Mouse (Mus musculus): Measurements from ENCODE around the gene Vipas39.

Gene Vipas39

DNA sequence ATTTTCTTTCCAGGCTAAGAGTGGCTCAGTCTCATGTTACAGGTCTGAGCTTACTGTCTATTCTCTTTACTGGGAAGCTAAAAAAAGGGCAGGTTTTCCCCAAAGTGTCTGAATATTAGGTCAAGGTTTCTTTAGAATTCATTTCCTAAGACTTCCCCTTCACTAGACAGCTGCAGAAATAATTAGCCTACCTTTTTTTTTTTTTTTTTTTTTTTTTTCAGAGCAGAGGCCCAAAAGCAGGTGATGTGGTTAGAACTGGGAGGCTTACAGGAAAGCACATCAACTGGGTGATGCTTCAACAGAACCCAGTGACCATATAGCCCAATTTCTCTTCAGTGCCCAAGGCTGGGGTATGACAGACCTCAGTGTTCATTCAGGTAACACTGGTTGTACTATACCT lies 69.7 kb downstream of the Vipas39 start:
- no peak for DNase-seq (ENCODE audit: low spot score)

DNA sequence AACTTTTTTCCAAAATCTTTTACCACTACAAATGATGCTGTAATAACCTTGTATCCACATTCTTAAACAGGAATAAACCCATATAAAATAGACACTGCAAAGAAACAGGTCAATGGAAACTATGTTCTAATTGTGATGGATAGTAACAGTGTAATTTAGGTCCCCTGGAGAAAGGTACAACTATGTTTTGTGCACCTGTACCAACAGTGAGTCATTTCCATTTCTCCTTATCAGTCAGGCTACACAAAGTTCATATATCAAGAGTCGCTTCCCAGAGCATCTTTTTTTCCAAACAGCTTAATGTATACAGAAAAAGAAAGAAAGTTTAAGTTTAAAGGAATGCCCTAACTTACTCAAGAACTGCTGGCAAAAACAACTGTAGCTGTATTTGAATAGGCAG lies 71.0 kb downstream of the Vipas39 start:
- DNase-seq (ENCODE audit: low spot score), result no peak

DNA sequence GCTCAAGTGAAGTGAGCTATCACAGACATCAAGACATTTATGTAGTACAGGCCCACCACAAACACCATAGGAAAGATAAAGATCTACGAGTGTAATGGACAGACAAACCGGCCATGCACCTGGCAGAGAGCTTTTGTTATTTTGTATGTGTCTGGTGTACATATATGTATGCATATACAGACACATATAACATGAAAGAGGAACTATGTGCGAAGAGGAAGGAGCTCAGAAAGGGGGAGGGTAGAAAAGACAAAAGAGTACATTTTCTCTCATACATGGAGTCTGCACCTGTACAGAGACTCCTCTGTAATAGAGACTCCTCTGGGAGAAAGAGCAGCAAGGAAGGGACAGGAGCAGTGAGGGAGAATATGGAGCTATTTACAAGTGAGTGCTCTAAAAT lies 73.0 kb downstream of the Vipas39 start:
- no peak for DNase-seq (ENCODE audit: low spot score)
